Mouse (Mus musculus) intestine, embryonic 15.5 days (tissue): ENCODE results near the gene Skap1. TPM values are rescaled to one million over a fixed set of nuclear protein-coding genes. Genes with fewer than 3 reads are reported as not detected.
"Not testable (repeated sequence)": the region's sequence is repeated elsewhere in the genome, so short reads cannot be mapped to it uniquely, and the experiment has no call there.

ENCODE experiments used
- ATAC-seq: fragments of 200-750 bp; cut with Nextera tagmentation; 2 replicates; pipeline ENCODE4 v1.8.0; 2017; ENCODE audit warnings: moderate TSS enrichment, moderate library complexity
- H3K27ac ChIP-seq: fragments of 300-500 bp; sonication (generic); 2 replicates; pipeline ENCODE4 v1.5.1; 2015; ENCODE audit warnings: mild to moderate bottlenecking, inconsistent platforms
- H3K27me3 ChIP-seq: fragments of 300-500 bp; sonication (generic); replicated peaks from 2 replicates; pipeline ENCODE4 v1.6.1; 2015; ENCODE audit warnings: inconsistent platforms
- H3K36me3 ChIP-seq: fragments of 300-500 bp; sonication (generic); 2 replicates; pipeline ENCODE4 v1.6.1; 2015; ENCODE audit warnings: inconsistent platforms
- H3K4me1 ChIP-seq: fragments of 300-500 bp; sonication (generic); replicated peaks from 2 replicates; pipeline ENCODE4 v1.6.1; 2015; ENCODE audit warnings: inconsistent platforms
- H3K4me2 ChIP-seq: fragments of 300-500 bp; sonication (generic); replicated peaks from 2 replicates; pipeline ENCODE4 v1.6.1; 2015; ENCODE audit warnings: mild to moderate bottlenecking, inconsistent platforms
- H3K4me3 ChIP-seq: fragments of 300-500 bp; sonication (generic); replicated peaks from 2 replicates; pipeline ENCODE4 v1.5.1; 2015; ENCODE audit warnings: inconsistent platforms
- H3K9ac ChIP-seq: fragments of 300-500 bp; sonication (generic); 2 replicates; pipeline ENCODE4 v1.6.1; 2015; ENCODE audit warnings: inconsistent platforms
- H3K9me3 ChIP-seq: fragments of 300-500 bp; sonication (generic); 2 replicates; pipeline ENCODE4 v1.6.1; 2016; ENCODE audit warnings: inconsistent platforms
- WGBS: fragments of 180-500 bp; shearing (Covaris S2); methylation state at CpG from one replicate; pipeline ENCODE4 v1.1.7; 2015; 5-methylcytosine and 5-hydroxymethylcytosine counted together
- polyA plus RNA-seq: library from polyadenylated mRNA; unstranded; fragments of >200 nt; fragmentation: Nextera tagmentation; extraction: Ambion mirVana; gene quantifications from 2 replicates; pipeline ENCODE4 v1.2.1, GENCODE M21; 2015

Skap1 gene
- polyA plus RNA-seq, 1 experiment from 2014 or later: 0.94 TPM

DNA sequence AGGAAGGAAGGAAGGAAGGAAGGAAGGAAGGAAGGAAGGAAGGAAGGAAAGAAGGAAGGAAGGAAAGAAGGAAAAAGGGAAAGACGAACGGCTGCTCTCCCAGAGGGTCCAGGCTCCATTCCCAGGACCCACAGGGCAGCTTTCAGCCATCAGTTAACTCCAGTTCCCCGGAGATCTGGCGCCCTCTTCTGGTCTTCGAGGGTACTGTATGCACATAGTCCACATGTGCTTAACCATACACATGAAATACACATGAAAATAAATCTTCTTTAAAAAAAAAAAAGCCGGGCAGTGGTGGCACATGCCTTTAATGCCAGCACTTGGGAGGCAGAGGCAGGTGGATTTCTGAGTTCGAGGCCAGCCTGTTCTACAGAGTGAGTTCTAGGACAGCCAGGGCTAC lies 320.5 kb downstream of the Skap1 start:
- H3K27me3 ChIP-seq, H3K9me3 ChIP-seq, H3K4me2 ChIP-seq, ATAC-seq, H3K27ac ChIP-seq, H3K9ac ChIP-seq, H3K36me3 ChIP-seq, H3K4me1 ChIP-seq, H3K4me3 ChIP-seq: not testable (repeated sequence)
- 17% methylated on average over 7 of the region's 7 CpGs for WGBS

GRCm38 (mm10) chr11:96786731-96787450 lies 322.5 kb downstream of the Skap1 start:
- Histone ChIP-seq H3K36me3 (no peaks in the 10 kb centered on the region), H3K4me1 (peaks cover 10% of the 10 kb centered on the region), H3K27ac (no peak overlapping the region), H3K4me2 (no peak overlapping the region), H3K4me3 (no peak overlapping the region), H3K27me3 (no peaks in the 10 kb centered on the region), H3K9me3 (no peaks in the 10 kb centered on the region), H3K9ac (no peak overlapping the region)
- 39% methylated on average over 9 of the region's 9 CpGs for WGBS
- ATAC-seq: no peak

DNA sequence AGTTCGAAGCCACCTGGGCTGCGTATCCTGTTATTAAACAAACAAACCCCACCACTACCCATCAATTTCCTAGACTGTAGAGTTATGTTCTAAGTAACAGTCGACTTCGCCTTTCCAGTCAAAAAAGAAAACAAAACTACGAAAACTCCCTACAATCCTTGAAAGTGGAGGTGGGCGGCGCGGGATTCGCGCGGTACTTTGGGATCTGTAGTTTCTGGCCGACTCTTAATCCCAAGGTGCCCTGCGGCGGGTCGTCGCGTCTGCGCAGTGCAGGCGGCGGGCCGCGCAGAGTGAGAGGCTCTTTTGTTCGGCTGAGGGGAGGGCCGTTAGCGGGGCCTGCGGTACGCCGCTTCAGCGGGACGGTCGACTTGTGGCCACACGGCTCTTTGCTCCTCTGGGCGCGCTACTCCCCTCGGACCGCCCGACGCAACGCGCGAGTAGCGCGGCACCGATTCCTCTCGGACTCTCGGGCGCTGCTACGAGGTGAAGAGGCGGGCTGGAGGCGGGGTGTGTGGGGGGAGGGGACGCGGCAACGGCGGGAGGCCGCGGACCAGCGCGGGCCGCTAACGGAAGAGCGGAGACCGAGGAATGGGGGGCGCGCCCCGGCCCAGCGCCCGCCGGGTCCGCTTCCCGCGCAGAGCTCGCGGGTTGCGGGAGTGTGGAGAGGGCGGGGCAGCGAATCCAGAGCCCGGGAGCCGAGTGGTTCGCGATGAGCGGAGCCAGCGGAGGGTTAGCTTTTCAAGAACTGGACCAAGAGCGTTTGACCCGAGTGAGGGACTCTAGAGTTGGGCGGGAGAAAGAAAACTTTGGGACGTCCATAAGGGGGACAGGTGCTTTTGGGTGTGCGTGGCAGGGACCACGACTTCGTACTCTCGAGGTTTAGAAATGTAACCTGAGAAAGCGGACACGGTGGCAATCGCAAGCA lies 324.7 kb downstream of the Skap1 start, which contains the start of gene Cbx1:
Cbx1 (plus strand) TSS at position 257 of the 925 bp plus-strand sequence.
- Histone ChIP-seq H3K36me3 (no peaks in the 10 kb centered on the region), H3K4me2 (peak within 1 kb of the TSS; percentile 66), H3K4me1 (peaks cover 10% of the 10 kb centered on the region), H3K4me3 (peak within 1 kb of the TSS; percentile 97), H3K9me3 (no peaks in the 10 kb centered on the region), H3K9ac (peak within 1 kb of the TSS; percentile 92), H3K27me3 (no peaks in the 10 kb centered on the region), H3K27ac (peak within 1 kb of the TSS; percentile 97)
- WGBS: under 1% methylated on average over 92 of the region's 93 CpGs
- ATAC-seq: peak; percentile 99

DNA sequence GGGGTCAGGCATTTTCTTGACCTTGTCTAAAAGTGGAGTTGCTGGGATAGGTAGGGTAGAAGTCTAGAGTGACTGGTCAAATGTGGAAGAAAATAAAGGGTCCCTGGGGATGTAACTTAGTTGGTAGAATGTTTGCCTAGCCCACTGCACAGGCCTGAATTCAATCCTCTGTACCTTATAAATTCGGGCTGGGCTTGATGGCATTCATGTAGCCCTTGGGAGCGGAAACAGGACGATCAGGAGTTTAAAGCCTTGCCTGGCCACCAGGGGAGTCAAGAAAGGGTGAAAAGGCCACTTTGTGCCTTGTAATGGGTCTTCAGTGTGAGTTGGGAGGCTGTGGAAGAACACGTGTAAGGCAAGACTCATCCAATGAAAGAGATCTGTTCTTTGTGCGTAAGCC lies 325.6 kb downstream of the Skap1 start:
- Histone ChIP-seq H3K4me2 (peak overlapping the region; percentile 66), H3K4me1 (peaks cover 10% of the 10 kb centered on the region), H3K9me3 (no peaks in the 10 kb centered on the region), H3K9ac (peak overlapping the region; percentile 92), H3K27me3 (no peaks in the 10 kb centered on the region), H3K27ac (0 out of 2 replicates have a peak overlapping the region, but pooled peaks have one; percentile 97), H3K36me3 (no peaks in the 10 kb centered on the region), H3K4me3 (peak overlapping the region; percentile 97)
- ATAC-seq: no peak
- WGBS: 7% methylated on average over 5 of the region's 5 CpGs

GRCm38 (mm10) chr11:96790681-96791080 lies 326.3 kb downstream of the Skap1 start:
- WGBS: 5% methylated on average over 1 of the region's 1 CpGs
- H3K27me3 ChIP-seq: no peaks in the 10 kb centered on the region
- H3K4me3 ChIP-seq: 0 out of 2 replicates have a peak overlapping the region, but pooled peaks have one; percentile 6
- H3K9me3 ChIP-seq: no peaks in the 10 kb centered on the region
- peaks cover 10% of the 10 kb centered on the region for H3K4me1 ChIP-seq
- no peak for ATAC-seq
- H3K27ac ChIP-seq: no peak overlapping the region
- no peaks in the 10 kb centered on the region for H3K36me3 ChIP-seq
- H3K4me2 ChIP-seq: peak overlapping the region; percentile 66
- no peak overlapping the region; the same call in 1 of the 2 replicates for H3K9ac ChIP-seq

- no peaks in the 10 kb centered on the region for H3K27me3 ChIP-seq
- H3K9me3 ChIP-seq: no peaks in the 10 kb centered on the region
- H3K4me1 ChIP-seq: peaks cover 5% of the 10 kb centered on the region
- ATAC-seq: no peak
- H3K4me3 ChIP-seq: no peak overlapping the region
- H3K9ac ChIP-seq: no peak overlapping the region
- 88% methylated on average over 13 of the region's 13 CpGs for WGBS
- H3K36me3 ChIP-seq: peaks cover 3% of the 10 kb centered on the region; the same call in 1 of the 2 replicates
- no peak overlapping the region for H3K27ac ChIP-seq
- no peak overlapping the region for H3K4me2 ChIP-seq
Measured at GRCm38 (mm10) chr11:96795491-96795890, 331.1 kb downstream of the Skap1 start.

DNA sequence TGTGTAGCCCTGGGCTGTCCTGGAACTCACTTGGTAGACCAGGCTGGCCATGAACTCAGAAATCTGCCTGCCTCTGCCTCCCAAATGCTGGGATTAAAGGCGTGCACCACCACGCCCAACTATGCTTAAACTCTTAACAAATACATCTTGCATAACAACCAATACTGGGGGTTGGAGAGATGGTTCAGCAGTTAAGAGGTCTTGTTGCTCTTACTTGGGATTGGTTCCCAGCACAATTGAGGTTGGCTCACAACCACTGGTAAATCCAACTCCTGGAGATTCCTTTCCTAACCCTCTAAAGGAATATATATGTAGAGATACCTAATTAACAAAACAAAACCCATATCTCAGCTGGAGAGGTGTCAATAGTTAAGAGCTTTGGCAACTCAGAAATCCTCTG lies 331.7 kb downstream of the Skap1 start:
- H3K9me3 ChIP-seq: no peaks in the 10 kb centered on the region
- H3K27me3 ChIP-seq: no peaks in the 10 kb centered on the region
- H3K4me2 ChIP-seq: no peak overlapping the region
- no peaks in the 10 kb centered on the region; the same call in 1 of the 2 replicates for H3K4me1 ChIP-seq
- H3K27ac ChIP-seq: no peak overlapping the region
- H3K36me3 ChIP-seq: peaks cover 4% of the 10 kb centered on the region; the same call in 1 of the 2 replicates
- 99% methylated on average over 2 of the region's 2 CpGs for WGBS
- no peak overlapping the region for H3K4me3 ChIP-seq
- H3K9ac ChIP-seq: no peak overlapping the region
- ATAC-seq: no peak

GRCm38 (mm10) chr11:96796586-96796985 lies 332.2 kb downstream of the Skap1 start:
- H3K27me3 ChIP-seq: no peaks in the 10 kb centered on the region
- H3K9me3 ChIP-seq: no peaks in the 10 kb centered on the region
- peaks cover 4% of the 10 kb centered on the region; the same call in 1 of the 2 replicates for H3K36me3 ChIP-seq
- WGBS: 67% methylated on average over 1 of the region's 1 CpGs
- H3K9ac ChIP-seq: no peak overlapping the region
- ATAC-seq: no peak
- no peaks in the 10 kb centered on the region; the same call in 1 of the 2 replicates for H3K4me1 ChIP-seq
- H3K27ac ChIP-seq: no peak overlapping the region
- no peak overlapping the region for H3K4me3 ChIP-seq
- no peak overlapping the region for H3K4me2 ChIP-seq

- Histone ChIP-seq H3K9me3 (no peaks in the 10 kb centered on the region), H3K9ac (no peak overlapping the region), H3K4me1 (no peaks in the 10 kb centered on the region), H3K27me3 (no peaks in the 10 kb centered on the region), H3K36me3 (peaks cover 10% of the 10 kb centered on the region; the same call in 1 of the 2 replicates), H3K27ac (no peak overlapping the region), H3K4me3 (no peak overlapping the region), H3K4me2 (no peak overlapping the region)
- 89% methylated on average over 2 of the region's 2 CpGs for WGBS
- ATAC-seq: no peak
Measured at GRCm38 (mm10) chr11:96799511-96799910, 335.1 kb downstream of the Skap1 start.

GRCm38 (mm10) chr11:96805606-96806005 lies 341.2 kb downstream of the Skap1 start:
- Histone ChIP-seq H3K4me1 (no peaks in the 10 kb centered on the region), H3K36me3 (peaks cover 37% of the 10 kb centered on the region), H3K27me3 (no peaks in the 10 kb centered on the region), H3K4me3 (no peak overlapping the region), H3K9ac (no peak overlapping the region), H3K27ac (no peak overlapping the region), H3K4me2 (no peak overlapping the region), H3K9me3 (no peaks in the 10 kb centered on the region)
- 87% methylated on average over 5 of the region's 5 CpGs for WGBS
- ATAC-seq: no peak

- ATAC-seq: no peak
- 57% methylated on average over 1 of the region's 1 CpGs for WGBS
- Histone ChIP-seq H3K9me3 (no peaks in the 10 kb centered on the region), H3K4me2 (no peak overlapping the region), H3K36me3 (peaks cover 37% of the 10 kb centered on the region), H3K9ac (no peak overlapping the region), H3K27ac (no peak overlapping the region), H3K4me3 (no peak overlapping the region), H3K4me1 (no peaks in the 10 kb centered on the region), H3K27me3 (no peaks in the 10 kb centered on the region)
Measured at GRCm38 (mm10) chr11:96808066-96808465, 343.7 kb downstream of the Skap1 start.
